In the genomic region with DNA sequence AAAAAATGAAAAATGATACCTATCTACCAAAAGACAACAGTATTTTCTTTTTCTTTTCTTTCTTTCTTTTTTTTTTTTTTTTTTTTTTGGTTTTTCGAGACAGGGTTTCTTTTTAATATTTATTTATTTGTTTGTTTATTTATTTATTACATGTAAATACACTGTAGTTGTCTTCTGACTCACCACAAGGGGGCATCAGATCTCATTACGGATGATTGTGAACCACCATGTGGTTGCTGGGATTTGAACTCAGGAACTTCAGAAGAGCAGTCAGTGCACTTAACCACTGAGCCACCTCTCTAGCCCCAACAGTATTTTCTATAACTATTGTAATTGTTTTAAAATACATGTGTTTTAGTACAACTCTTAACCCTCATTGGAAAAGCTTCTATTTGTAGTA, we compare ENCODE assay signal across 13 mouse cellular contexts. TPM values are rescaled to one million over a fixed set of nuclear protein-coding genes. Genes with fewer than 3 reads are reported as not detected.
DNase-seq lines count a peak whose midpoint lies in the region; ATAC-seq and TF ChIP-seq lines count a peak whose summit lies in the region.
"Not testable (repeated sequence)": the region's sequence is repeated elsewhere in the genome, so short reads cannot be mapped to it uniquely, and the experiment has no call there.
"Had no signal": no experiment of that assay in that cellular context is flagged by ENCODE, and none has a peak within 500 bp of the region (broad histone marks: within the 10 kb centered on the region; RNA-seq: fewer than 3 reads in every experiment).

No protein-coding gene starts in this region.

- 80% methylated on average over 2 of the region's 2 CpGs for WGBS in cerebellum, adult 2 months
- 73% methylated on average over 2 of the region's 2 CpGs for WGBS in heart, adult 2 months

- ATAC-seq in CD4-positive, CD25-positive, alpha-beta regulatory T cell, adult 4 months: peak; percentile 23

- not testable (repeated sequence) for H3K36me3 ChIP-seq in heart, adult 2 months (ENCODE audit: control insufficient read depth, insufficient read depth, low read length); splenic B cell, adult 2 months (ENCODE audit: control insufficient read depth, insufficient read depth, low read length, poor library complexity, severe bottlenecking)

- not testable (repeated sequence) for H3K4me3 ChIP-seq in cerebellum, adult 2 months (replicated peaks; ENCODE audit: insufficient read depth, low read depth, low read length); heart, adult 2 months; layer of hippocampus, adult 2 months

- not testable (repeated sequence) for H3K4me1 ChIP-seq in cerebellum, adult 2 months (ENCODE audit: control insufficient read depth, insufficient read depth, low read length); heart, adult 2 months (ENCODE audit: control insufficient read depth, insufficient read depth, low read length)

- H3K27me3 ChIP-seq in cerebellum, adult 2 months (ENCODE audit: control insufficient read depth, insufficient read depth, low read length); heart, adult 2 months (ENCODE audit: control insufficient read depth, insufficient read depth, low read length); splenic B cell, adult 2 months (ENCODE audit: control insufficient read depth, insufficient read depth, low read length, poor library complexity, severe bottlenecking): not testable (repeated sequence)

- DNase-seq in T-cell, adult 2 months (ENCODE audit: low spot score): peak; percentile 13
- peak in 1 of 2 experiments; percentile 17 for DNase-seq in cerebellum, adult 2 months
- not testable (repeated sequence) for DNase-seq in heart, adult 2 months; layer of hippocampus, adult 2 months (ENCODE audit: low spot score in 2 of 2)
- peak; percentile 6 for DNase-seq in lung, postnatal 10 days
- DNase-seq in splenic B cell, adult 2 months (ENCODE audit: low read depth, low spot score): peak; percentile 41

- TF ChIP-seq CTCF in cerebellum, adult 2 months (IDR thresholded peaks at IDR 0.05; ENCODE audit: borderline replicate concordance, insufficient read depth, low read depth, low read length): 0 out of 2 replicates have a peak, but pooled peaks have one; percentile 8
- TF ChIP-seq CTCF in heart, adult 2 months (IDR thresholded peaks at IDR 0.05): peak; percentile 68
- peak; percentile 74 for TF ChIP-seq CTCF in layer of hippocampus, adult 2 months (conservative IDR thresholded peaks at IDR 0.05)

- not testable (repeated sequence) for H3K9ac ChIP-seq in heart, adult 2 months (ENCODE audit: low read depth, low read length)

- H3K27ac ChIP-seq in cerebellum, adult 2 months (ENCODE audit: insufficient read depth, low read length); heart, adult 2 months; layer of hippocampus, adult 2 months: not testable (repeated sequence)

- not testable (repeated sequence) for TF ChIP-seq POLR2A in cerebellum, adult 2 months (IDR thresholded peaks at IDR 0.05; ENCODE audit: borderline replicate concordance, insufficient read depth, low read length); heart, adult 2 months (IDR thresholded peaks at IDR 0.05; ENCODE audit: insufficient read depth, low read depth, low read length)

- H3K79me2 ChIP-seq in heart, adult 2 months (replicated peaks; ENCODE audit: control insufficient read depth, insufficient read depth, low read length): not testable (repeated sequence)

- not testable (repeated sequence) for TF ChIP-seq EP300 in heart, adult 2 months (IDR thresholded peaks at IDR 0.05; ENCODE audit: insufficient read depth, low read depth, low read length)

- intact Hi-C loops in heart, adult 2 months (cut with DNase I): loop anchor here (5.0 kb wide), 3 partner anchors 62 to 248 kb away; no protein-coding TSS in a partner anchor

RNA-seq across cellular contexts. Expression of a gene that starts 39.1 kb away (rescaled TPM):
- polyA plus RNA-seq in CD4-positive, CD25-positive, alpha-beta regulatory T cell, adult 4 months (2017; shearing (Covaris generic)): not detected
- 0.27 and 0.36 TPM in 2 replicates for polyA plus RNA-seq in cerebellum, adult 2 months (2012; rRNA removed)
- total RNA-seq in heart, adult 2 months (2021): not detected
- 0.06 TPM in 1 of 2 replicates, not detected in the other for polyA plus RNA-seq in heart, adult 2 months (2012; rRNA removed)
- under 1 TPM; 0.08 to 0.10 TPM for total RNA-seq in layer of hippocampus, adult 2 months (2021)
- total RNA-seq: heart, postnatal 25 days; megakaryocyte progenitor cell, adult 5-6 weeks had no signal
- polyA plus RNA-seq: activated CD4-positive, CD25-positive, alpha-beta regulatory T cell, adult 4 months; erythroblast, embryonic 14.5 days; G1E; small intestine, adult 2 months had no signal

RNA-seq across cellular contexts. Expression of a gene that starts 41.3 kb away (rescaled TPM):
- 1 to 10 TPM; 1.7 to 2.2 TPM for polyA plus RNA-seq in CD4-positive, CD25-positive, alpha-beta regulatory T cell, adult 4 months (2017; shearing (Covaris generic))
- 4.4 and 4.9 TPM in 2 replicates for polyA plus RNA-seq in cerebellum, adult 2 months (2012; rRNA removed)
- total RNA-seq in heart, adult 2 months (2021): 10 to 100 TPM in 1 of 2 experiments, 1 to 10 TPM in 1; 8.4 to 12.3 TPM
- polyA plus RNA-seq in heart, adult 2 months (2012; rRNA removed): 8.3 and 8.9 TPM in 2 replicates
- total RNA-seq in layer of hippocampus, adult 2 months (2021): 1 to 10 TPM; 4.8 to 5.4 TPM

RNA-seq across cellular contexts. Expression of a gene that starts 41.7 kb away (rescaled TPM):
- polyA plus RNA-seq in CD4-positive, CD25-positive, alpha-beta regulatory T cell, adult 4 months (2017; shearing (Covaris generic)): 10 to 100 TPM in 1 of 2 experiments, 1 to 10 TPM in 1; 9.6 to 11.9 TPM
- polyA plus RNA-seq in cerebellum, adult 2 months (2012; rRNA removed): 7.8 and 9.4 TPM in 2 replicates
- total RNA-seq in heart, adult 2 months (2021): 1 to 10 TPM; 3.1 to 4.7 TPM
- 1.3 and 1.4 TPM in 2 replicates for polyA plus RNA-seq in heart, adult 2 months (2012; rRNA removed)
- total RNA-seq in layer of hippocampus, adult 2 months (2021): 10 to 100 TPM; 18.3 to 20.5 TPM

RNA-seq across cellular contexts. Expression of a gene that starts 56.9 kb away (rescaled TPM):
- polyA plus RNA-seq in CD4-positive, CD25-positive, alpha-beta regulatory T cell, adult 4 months (2017; shearing (Covaris generic)): 1 to 10 TPM; 2.2 to 2.4 TPM
- polyA plus RNA-seq in cerebellum, adult 2 months (2012; rRNA removed): 23.3 and 23.5 TPM in 2 replicates
- 10 to 100 TPM; 19.0 to 19.1 TPM for total RNA-seq in heart, adult 2 months (2021)
- polyA plus RNA-seq in heart, adult 2 months (2012; rRNA removed): 8.8 and 12.9 TPM in 2 replicates
- total RNA-seq in layer of hippocampus, adult 2 months (2021): 10 to 100 TPM; 33.2 to 33.5 TPM
- polyA plus RNA-seq: G1E had no signal

Comparison
In these comparisons a context has a peak if more than half of its experiments do, and no peak if none do; other contexts are left out.
1. CTCF ChIP-seq: peak in every context shown above with its lines; median percentile 74 in layer of hippocampus, adult 2 months; 68 in heart, adult 2 months; 8 in cerebellum, adult 2 months.